Mouse (Mus musculus) T-cell, adult 2 months (primary cell): ENCODE data around the gene Arhgef11.
"Not testable (repeated sequence)": the region's sequence is repeated elsewhere in the genome, so short reads cannot be mapped to it uniquely, and the experiment has no call there.

ENCODE experiments used
- DNase-seq: peaks from one replicate; pipeline ENCODE4 v3.0.0; 2022; ENCODE audit warnings: low spot score

Arhgef11 gene

DNA sequence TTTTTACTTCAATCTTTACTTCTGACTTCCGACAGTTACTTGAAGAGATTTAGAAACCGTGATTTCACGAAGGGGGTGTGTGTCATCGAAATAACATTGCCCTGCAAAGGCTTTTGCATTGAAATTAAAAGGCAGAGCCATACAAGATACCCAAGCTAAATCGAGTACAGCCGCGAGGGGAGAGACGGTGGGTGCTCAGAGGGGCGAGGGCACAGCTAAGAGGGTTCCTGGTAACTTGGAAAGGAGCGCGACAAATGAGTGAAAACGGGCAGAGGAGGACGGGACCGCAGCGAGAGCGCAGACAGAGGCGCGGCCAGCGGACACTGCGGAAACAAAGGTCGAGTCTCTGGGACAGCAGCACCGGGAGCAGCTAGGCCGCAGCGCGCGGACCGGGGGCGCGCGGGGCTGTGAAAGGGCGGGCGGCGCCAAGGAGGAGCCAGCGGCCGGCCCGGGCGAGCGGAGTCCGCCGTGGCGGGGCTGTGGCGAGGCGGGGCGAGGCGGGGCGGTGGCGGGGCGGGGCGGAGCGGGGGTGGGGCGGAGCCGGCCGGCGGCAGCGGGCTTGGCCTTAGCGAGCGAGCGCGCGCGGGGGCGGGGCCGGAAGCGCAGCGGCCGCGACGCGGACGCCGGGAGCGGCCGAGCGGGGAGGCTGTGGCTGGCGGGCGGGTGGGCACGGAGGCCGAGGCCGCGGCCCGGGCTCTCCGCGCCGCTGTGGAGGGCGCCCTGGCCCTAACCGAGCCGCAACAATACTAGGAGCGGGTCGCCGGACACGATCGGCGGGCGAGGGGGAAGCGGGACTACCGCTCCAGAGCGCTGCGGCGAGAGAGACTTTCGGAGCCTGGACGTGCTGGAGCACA is at the start of gene Arhgef11:
Gene Arhgef11 (plus strand): TSS at position 603 of the 854 bp plus-strand sequence.
- peak; percentile 51 for DNase-seq

DNA sequence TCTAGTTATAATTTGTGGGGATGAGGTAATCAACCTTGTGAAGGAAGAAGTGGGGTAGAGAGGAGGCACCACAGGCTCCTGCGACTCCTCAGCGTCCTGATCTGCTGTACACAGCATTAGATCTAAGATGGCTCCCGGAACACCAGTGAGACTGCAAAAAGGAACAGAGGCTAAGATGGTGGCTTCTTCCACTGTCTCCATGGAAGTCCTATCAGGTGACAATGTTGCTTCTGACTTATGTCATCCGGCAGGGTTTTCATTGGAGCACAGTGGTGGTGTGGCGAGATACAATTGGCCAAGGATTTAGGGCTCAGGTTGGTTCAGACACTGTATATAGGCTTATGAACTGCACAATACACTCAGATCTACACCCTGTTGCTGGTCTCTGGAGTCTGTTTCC is 48.7 kb upstream of the Arhgef11 start:
- no peak for DNase-seq

DNA sequence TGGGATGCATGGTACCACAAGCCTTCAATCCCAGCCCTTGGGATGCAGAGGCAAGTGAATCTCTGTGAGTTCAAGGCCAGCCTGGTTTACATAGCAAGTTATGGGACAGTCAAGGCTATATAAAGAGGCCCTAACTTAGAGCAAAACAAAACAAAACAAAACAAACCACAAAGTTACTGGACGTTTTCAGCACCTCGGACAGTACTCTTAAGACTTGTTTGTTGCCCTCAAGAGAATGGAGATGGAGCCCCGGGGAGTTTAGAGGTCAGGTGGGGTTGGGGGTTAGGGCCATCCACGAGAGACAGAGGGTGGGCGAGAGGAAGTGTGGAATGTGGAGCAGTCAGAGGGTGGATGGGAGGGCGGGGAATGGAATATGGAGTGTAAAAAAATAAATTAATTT is 41.6 kb upstream of the Arhgef11 start:
- no peak for DNase-seq

DNA sequence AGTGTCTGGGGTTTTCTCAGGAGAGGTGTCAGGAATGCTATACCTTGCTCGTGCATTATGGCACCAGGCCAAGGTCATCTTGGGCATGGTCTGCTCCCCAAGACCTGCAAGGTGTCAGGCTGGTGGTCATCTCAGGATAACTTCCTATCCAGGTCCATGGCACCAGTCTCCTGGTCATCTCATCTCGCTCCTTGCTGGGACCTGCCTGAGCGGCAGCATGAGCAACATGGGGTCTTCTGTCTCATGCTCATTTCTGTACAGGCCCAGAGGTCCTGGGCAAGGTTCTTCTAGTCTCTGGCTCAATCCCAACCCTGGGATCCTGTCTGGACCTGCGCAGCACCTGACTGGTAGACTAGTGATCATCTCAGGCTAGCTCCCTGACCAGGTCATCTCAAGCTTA is 35.1 kb upstream of the Arhgef11 start:
- no peak for DNase-seq

DNA sequence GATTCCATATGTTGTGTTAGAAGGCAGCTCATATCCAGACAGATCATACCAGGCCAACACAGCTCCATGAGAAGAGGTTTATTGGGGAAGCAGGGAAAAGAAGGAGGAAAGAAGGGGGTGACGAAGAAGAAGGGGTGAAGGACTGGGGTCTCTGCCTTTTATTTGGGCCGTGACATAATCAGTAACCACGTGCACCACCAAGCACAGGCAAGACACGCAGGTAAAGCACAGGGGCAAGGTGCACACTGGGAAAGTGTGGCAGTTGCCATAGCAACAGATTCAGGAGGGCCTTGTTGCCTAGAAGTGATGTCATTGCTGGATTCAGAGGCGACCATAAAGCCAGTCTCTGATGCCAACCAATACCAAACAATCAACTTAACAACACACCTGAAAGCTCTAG is 23.6 kb upstream of the Arhgef11 start:
- DNase-seq: no peak

DNA sequence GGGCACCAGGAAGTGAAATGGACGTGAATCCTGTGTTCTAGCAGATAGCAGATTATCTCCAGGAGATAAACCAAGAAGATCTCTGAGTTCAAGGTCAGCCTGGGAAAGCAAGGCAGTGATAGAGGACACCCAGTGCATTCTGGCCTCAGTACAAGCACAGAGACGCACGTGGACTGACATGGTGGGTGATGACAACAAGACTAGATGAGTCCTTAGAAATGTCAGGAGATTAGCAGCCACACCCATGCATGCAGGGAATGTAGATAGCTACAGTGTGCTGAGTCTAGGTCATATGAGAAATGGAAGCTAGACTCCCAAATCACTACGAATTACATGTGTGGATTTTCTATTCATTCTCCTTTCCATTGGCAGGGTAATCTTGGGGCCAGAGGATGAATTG is 22.0 kb upstream of the Arhgef11 start:
- not testable (repeated sequence) for DNase-seq

DNA sequence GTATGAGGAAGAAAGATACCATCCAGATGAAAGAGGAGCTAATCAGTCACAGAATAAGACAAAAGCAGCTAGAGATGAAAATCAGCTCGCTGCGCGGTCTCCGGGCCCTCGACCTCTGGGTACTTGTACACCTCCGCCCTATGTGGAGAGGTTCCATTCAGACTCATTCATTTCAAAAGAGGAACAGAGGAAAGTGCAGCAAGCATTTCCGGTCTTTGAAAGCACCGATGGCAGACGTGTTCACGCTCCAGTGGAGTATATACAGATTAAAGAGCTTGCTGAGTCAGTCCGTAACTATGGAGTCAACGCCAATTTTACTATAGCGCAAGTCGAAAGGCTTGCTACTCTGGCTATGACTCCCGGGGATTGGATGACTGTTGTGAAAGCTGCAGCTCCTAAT is 16.3 kb upstream of the Arhgef11 start:
- DNase-seq: not testable (repeated sequence)

DNA sequence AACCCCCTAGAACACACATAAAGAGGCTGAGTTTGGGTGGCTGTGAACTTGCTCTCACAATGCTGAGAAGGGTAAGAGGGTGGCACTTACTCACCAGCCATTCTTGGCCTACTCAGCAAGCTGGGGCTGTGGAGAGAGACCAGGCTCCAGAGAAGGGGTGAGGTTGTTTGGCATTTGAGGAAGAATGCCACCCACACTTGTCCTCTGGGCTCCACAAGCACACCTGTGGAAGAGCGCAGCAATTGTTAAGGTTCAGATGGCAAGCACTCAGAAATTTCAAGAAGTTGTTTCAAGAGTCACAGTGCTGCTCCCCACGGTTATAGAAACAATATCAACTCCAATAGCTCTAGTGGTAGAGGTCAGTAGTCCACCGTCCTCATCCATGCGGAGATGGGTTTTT is 1.0 kb upstream of the Arhgef11 start:
- no peak for DNase-seq

DNA sequence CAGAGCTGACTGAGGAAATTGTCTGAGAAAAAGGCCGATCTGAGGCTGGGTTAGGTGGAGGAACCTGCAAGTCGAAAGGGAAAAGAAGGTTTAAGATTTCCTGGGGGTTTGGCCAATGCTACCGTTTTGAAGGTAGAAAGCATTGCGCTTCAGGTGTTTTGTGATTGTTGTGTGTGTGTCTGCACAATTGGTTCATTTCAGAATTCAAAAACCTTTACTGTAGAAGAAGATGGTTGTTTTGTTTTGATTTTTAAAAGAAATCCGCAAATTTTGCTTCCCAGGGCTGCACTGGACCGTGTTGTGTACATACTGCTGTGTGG is 412 bp downstream of the Arhgef11 start:
- DNase-seq: no peak

DNA sequence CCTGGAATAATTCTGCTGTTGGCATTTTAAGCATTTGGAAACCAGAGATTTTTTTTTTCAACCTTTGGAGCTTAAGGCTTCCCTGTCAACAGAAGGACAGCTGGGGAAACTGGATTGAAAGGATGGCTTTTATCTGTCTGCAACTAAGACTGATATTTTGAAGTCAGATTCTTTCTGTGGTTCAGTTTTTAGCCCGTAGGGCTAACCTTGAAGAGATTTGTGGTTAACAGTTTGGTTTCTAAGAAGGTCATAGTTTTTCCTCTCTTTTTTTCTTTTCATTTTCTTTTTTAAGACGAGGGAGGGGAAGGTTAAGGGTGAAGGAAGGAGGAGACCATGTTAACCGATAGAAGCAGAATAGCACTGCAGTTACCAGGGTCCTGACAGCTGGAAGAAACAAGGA is 881 bp downstream of the Arhgef11 start:
- DNase-seq: no peak

DNA sequence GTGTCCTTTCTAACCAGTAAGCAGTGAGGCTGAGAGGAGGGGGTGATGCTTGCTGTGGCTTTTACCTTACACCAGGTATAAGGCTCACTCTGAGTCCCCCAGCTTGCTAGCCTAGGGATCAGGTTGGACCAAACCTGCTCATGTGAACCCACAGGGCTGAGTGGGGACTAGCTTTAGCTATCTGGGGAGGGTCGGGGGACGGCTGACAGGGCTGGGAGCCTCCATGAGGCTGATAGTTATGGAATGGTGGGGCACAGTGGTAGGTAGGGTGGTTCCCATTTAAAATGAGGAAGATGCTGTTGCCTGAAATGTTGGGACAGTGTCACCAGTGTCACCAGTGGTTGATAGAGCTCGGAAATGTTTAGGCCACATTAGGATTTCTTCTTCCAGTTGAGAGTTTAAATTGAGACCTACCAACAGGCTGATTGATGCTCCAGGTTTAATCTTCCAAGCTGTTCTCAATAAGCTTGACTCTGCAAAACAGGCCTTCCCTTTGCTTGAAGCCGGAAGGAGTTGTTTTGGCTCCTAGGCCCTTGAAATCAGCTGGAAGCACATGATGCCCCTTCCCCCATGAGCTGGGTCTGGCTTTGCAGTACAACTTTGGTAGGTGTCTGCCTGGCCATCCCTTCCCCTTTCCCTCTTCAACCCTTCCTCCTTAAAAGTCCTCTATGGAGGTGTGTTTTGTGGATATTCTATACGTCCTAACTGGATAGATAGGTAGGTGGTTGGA is 1.8 kb downstream of the Arhgef11 start:
- DNase-seq: no peak

DNA sequence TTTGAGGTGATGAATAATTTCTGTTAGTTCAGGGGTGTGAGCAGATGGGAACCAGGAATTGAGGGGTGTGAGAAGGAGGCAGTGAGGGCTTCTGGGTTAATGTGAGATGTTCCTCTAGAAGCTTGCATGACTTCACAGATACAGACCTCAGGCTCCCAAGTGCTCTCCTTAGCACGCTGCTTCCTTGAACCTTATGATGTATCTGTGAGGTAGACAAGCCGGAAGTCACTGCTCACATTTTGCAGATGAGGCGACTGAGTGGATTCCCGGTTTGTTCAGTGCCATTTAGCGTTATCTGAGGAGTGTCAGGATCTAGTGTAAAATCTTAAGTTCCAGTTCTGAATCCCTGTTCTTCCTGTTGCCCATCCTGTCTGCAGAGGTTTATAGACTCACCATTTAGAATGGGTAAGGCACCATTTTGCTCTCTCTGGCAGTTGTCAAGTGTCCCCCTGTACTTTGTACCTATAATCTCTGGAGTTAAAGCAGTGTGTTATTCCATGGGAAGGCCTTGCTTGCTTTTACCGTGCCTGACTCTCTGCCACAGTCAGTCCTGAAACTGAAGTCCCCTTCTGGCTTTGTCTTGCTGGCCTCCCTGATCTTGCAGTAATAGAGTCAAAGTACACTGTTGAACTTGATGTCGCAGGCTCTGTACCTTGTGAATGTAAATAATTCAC is 3.0 kb downstream of the Arhgef11 start:
- DNase-seq: no peak

DNA sequence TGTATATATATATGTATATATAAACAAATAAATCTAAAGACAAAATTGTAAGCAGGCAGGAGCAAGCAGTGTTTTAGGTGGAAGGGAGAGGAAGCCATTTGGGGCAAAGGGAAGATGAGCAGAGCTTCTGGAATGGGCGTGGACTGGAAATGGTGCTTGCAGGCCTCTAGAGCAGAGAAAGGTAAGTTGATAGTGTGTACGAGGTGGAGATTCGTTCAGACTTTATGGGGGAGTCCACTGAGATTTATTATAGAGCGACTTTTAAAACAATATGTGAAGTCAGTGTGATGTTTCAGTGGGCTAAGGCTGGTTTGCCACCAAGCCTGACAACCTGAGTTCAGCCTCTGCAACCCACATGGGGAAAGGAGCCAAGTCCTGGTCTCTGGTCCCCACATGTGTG is 7.5 kb downstream of the Arhgef11 start:
- DNase-seq: no peak

DNA sequence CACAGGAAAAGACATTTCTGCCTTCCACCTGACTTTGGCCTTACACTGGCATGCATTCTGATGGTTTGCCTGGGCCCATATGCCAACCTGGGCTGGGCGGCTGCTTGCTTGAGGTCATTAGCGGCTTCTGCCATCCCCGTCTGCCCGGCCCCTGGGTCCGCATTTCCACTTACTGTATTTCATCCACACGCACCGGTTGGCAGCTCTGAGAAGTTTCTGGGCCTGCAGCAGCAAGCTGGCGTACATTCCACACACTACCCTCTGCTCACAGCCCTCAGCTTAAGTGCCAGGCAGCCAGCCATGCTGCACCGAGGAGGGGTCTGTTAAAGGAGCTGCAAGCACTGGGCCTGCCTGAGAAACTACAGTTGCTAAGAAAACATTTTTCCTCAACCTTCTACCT is 13.5 kb downstream of the Arhgef11 start:
- no peak for DNase-seq

DNA sequence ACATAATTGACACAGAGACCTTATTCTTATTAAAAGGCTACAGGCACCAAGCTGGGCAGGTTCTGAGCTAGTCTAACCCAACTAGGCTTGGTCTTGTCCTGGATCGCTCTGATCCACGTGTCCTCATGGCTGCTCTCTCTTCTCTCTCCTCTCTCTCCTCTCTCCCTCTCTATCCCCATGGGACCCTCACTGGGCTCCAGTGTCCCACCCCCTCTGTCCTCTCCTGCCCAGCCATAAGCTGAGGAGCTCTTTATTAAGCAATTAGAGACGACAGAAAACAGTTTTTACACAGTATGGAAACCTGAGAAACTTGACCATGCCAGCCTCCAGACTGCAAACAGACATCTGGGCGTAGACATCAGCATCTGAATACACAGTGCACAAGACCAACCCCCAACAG is 14.0 kb downstream of the Arhgef11 start:
- DNase-seq: no peak

DNA sequence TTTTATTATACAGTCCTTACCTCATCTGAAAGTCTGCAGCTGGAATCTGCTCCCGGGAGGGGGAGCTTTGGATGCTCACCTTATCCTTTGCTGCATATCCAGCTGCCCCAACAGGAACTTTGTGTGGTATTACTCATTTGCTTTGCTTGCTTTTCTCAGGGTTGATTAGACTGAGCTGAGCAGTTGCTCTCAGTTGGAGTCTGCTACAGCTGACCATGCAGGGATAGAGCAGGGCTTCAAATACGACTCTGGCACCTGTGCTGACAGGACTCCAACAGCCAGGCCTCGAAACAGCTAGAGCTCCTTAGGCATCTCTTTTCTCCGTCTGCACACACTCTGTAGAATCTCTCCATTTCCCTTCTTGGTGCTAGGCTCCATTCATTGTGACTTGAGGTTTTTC is 18.2 kb downstream of the Arhgef11 start:
- no peak for DNase-seq

DNA sequence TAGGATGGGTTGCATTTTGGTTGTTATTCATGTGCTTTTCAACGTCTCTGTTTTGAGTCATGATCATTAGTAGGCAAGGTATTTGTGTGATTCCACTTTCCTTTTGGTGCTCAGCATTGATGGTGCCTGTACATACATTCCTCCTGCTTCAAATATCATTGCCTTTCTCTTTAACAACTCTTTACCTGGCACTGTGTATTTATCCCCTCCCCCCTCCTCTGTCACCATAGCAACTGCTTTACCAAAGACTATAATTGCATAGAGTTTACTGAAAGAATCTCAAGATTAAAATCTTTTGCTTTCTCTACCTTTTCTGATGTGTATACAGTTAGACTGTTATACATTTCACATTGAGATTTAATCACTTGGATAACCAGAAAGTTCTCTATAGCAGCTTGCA is 26.1 kb downstream of the Arhgef11 start:
- DNase-seq: no peak

DNA sequence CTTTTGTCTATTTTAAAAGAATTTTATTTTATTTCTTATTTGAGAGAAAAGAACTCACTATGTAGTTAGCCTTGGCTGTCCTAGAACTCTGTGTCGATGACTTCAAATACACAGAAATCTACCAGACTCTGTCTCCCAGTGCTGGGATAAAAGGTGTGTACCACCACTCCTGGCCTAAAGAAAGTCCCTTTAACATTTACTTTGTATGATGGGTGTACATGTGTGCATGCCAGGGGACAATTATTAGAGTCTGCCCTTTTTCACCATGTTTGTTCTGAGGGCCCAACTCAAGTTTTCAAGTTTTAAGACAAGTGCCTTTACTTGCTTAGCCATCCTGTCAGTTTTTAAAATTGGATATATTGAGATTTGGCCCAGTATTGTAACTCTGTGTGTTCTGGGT is 28.8 kb downstream of the Arhgef11 start:
- DNase-seq: no peak

DNA sequence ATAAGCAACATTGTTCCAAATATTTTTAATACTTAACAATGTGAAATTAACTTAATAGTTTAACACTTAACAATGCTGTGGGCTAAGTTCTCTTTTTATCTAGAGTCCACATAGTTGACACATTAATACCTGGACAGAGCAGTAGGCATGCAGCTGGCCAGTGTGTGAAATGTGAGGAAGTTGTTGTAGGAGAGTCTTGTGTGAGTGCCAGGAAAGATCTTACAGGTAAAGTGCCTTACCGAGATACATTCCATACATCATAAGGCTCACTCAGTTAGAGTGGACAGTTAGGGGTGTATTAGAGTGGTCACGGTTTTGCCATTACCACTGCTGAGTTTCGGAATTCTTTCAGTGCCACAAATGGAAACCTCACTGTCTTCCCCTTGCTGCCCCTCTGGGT is 31.7 kb downstream of the Arhgef11 start:
- DNase-seq: no peak

DNA sequence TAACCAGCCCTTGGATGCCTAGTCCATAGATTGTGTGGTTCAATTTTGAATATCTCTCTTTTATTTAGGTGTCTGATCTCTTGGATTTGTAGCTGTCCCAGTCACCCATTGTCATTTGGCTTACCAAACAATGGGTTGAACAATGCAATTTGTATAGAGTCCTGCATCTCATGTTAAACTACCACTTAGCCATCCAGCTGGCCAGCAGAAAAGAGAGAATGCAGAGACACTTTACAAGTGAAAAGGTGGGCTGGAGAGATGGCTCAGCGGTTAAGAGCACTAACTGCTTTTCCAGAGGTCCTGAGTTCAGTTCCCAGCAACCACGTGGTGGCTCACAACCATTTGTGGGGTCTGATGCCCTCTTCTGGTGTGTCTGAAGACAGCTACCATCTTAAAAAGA is 41.0 kb downstream of the Arhgef11 start:
- DNase-seq: no peak

DNA sequence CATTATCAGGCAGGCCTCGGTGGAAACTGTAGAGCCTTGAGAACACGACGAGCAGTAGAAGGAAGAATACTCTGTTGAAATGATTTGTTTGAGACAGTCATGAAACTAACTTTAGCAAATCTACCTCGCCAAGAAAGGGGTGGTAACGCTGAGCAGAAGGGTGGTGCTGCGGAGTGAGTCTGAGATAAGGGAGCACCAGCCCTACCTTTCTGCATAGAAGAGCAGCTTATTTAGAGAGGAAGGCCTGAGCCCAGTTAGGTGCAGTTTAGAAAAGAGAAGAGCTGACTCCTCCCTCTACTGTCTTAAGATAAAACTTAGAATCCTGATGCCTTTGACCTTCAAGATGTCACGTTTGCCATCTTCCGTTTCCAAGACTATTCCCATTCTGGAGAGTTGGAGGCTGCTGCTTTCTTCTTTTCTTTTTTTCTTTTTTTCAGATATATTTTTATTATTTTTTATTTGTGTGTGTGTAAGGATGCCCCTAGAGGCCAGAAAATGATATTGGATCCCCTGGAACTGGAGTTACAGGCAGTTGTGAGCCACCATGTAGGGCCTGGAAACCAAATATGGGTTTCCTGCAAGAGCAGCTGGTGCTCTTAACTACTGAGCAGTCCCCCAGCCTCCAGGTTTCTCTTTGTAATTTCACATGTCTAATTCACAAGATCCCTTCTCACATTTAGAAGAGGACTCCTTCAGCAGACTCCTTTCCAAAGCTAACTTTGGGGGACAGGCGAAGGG is 42.5 kb downstream of the Arhgef11 start:
- DNase-seq: no peak

DNA sequence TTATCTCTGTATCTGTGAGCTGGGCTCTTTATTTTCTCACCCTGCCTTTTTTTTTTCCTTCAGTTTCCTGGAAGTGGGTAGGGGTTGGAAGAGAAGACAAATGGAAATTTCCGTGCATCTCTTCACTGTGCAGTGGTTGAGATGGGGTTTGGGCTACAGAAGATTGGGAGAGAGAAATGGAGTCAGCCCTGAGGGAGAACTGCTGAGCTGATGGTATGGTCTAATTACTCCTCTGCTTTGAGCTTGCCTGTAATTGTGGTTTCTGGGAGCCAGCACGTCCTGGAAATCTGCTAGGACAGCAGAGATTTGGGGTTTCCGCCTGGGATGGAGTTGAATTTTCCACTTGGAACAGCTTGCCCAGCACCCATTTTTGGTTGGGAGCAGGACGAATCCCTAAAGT is 43.1 kb downstream of the Arhgef11 start:
- no peak for DNase-seq

DNA sequence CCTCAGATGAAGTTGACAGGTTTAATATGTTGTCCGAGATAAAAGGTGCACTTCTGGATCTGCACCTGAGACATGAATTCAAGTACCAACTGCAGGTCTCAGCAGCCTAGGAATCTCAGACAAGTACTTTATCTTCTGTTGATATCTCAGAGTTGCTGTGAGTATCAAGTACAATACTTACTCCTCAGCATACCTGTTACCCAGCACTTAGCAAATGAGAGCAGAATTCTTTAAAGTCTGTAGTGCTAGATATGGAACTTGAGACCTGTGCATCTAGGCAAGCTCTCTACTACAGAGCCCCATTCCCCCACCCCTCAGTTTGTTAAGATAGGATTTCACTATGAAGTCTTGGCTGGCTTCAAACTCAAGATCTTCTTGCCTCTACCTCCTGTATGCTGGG is 43.9 kb downstream of the Arhgef11 start:
- DNase-seq: no peak
